Mouse (Mus musculus) myocyte (in vitro differentiated cells): ENCODE results near the gene Hs2st1. TPM values are rescaled to one million over a fixed set of nuclear protein-coding genes. Genes with fewer than 3 reads are reported as not detected.

Experiments used
- H3K27me3 ChIP-seq: one replicate; pipeline ENCODE4 v1.6.1; 2011; ENCODE audit not compliant: control insufficient read depth, insufficient read depth, insufficient read length
- H3K36me3 ChIP-seq: one replicate; pipeline ENCODE4 v1.6.1; 2011; ENCODE audit not compliant: control insufficient read depth, insufficient read depth
- H3K4me2 ChIP-seq: one replicate; pipeline ENCODE4 v1.6.1; 2011; ENCODE audit warnings: low read depth, control low read depth
- H3K4me3 ChIP-seq: one replicate; pipeline ENCODE4 v1.5.1; 2011; ENCODE audit warnings: mild to moderate bottlenecking, control low read depth, moderate library complexity
- H3K79me2 ChIP-seq: one replicate; pipeline ENCODE4 v1.6.1; 2011; ENCODE audit not compliant: control insufficient read depth, insufficient read depth
- H3ac ChIP-seq: one replicate; pipeline ENCODE4 v1.6.1; 2011; ENCODE audit not compliant: control insufficient read depth, insufficient read length
- CEBPB ChIP-seq: IDR thresholded peaks from 2 replicates; pipeline ENCODE4 v1.6.1; 2011; ENCODE audit warnings: mild to moderate bottlenecking, moderate library complexity; ENCODE audit not compliant: poor library complexity, insufficient read depth, severe bottlenecking
- E2F4 ChIP-seq: IDR thresholded peaks from one replicate; pipeline ENCODE4 v1.6.1; 2011; ENCODE audit warnings: mild to moderate bottlenecking, control low read depth, moderate library complexity; ENCODE audit not compliant: insufficient read depth
- MAX ChIP-seq: IDR thresholded peaks from one replicate; pipeline ENCODE4 v1.6.1; 2011; ENCODE audit warnings: low read depth, mild to moderate bottlenecking, control low read depth
- MYOD1 ChIP-seq, 3 experiments: IDR thresholded peaks; one replicate each; pipeline ENCODE4 v1.6.1; 2011; ENCODE audit warnings: control low read depth in 2 of 3, low read depth in 2 of 3, mild to moderate bottlenecking in 2 of 3, moderate library complexity in 1 of 3; ENCODE audit not compliant: insufficient read length in 2 of 3, control insufficient read depth in 1 of 3
- MYOG ChIP-seq, 3 experiments: IDR thresholded peaks; one replicate each; pipeline ENCODE4 v1.6.1; 2011; ENCODE audit warnings: control low read depth in 2 of 3, low read depth in 2 of 3, mild to moderate bottlenecking in 2 of 3; ENCODE audit not compliant: insufficient read length in 2 of 3, control insufficient read depth in 1 of 3, insufficient read depth in 1 of 3
- POLR2A ChIP-seq: IDR thresholded peaks from one replicate; pipeline ENCODE4 v1.6.1; 2011; ENCODE audit warnings: low read depth, mild to moderate bottlenecking, control low read depth, moderate library complexity; ENCODE audit not compliant: insufficient read length
- POLR2AphosphoS2 ChIP-seq: IDR thresholded peaks from one replicate; pipeline ENCODE4 v1.6.1; 2011; ENCODE audit warnings: low read depth, control low read depth; ENCODE audit not compliant: insufficient read length
- REST ChIP-seq: IDR thresholded peaks from one replicate; pipeline ENCODE4 v1.6.1; 2011; ENCODE audit warnings: mild to moderate bottlenecking, control low read depth, moderate library complexity; ENCODE audit not compliant: insufficient read depth, insufficient read length
- SRF ChIP-seq: IDR thresholded peaks from one replicate; pipeline ENCODE4 v1.6.1; 2011; ENCODE audit warnings: low read depth; ENCODE audit not compliant: control insufficient read depth, insufficient read length
- TCF12 ChIP-seq: IDR thresholded peaks from one replicate; pipeline ENCODE4 v1.6.1; 2011; ENCODE audit warnings: mild to moderate bottlenecking, control low read depth; ENCODE audit not compliant: poor library complexity, insufficient read depth, severe bottlenecking
- TCF3 ChIP-seq: IDR thresholded peaks from one replicate; pipeline ENCODE4 v1.6.1; 2011; ENCODE audit warnings: low read depth, control low read depth; ENCODE audit not compliant: insufficient read length
- USF1 ChIP-seq: IDR thresholded peaks from one replicate; pipeline ENCODE4 v1.6.1; 2011; ENCODE audit warnings: low read depth, mild to moderate bottlenecking, control low read depth, moderate library complexity
- polyA plus RNA-seq: library from polyadenylated mRNA; unstranded; fragments of >200 nt; fragmentation: generic; extraction: Trizol; gene quantifications from one replicate; pipeline ENCODE4 v1.2.1, GENCODE M21; 2012; ENCODE audit warnings: missing spikeins

Hs2st1 gene
- polyA plus RNA-seq, 1 experiment: 16.2 TPM

DNA sequence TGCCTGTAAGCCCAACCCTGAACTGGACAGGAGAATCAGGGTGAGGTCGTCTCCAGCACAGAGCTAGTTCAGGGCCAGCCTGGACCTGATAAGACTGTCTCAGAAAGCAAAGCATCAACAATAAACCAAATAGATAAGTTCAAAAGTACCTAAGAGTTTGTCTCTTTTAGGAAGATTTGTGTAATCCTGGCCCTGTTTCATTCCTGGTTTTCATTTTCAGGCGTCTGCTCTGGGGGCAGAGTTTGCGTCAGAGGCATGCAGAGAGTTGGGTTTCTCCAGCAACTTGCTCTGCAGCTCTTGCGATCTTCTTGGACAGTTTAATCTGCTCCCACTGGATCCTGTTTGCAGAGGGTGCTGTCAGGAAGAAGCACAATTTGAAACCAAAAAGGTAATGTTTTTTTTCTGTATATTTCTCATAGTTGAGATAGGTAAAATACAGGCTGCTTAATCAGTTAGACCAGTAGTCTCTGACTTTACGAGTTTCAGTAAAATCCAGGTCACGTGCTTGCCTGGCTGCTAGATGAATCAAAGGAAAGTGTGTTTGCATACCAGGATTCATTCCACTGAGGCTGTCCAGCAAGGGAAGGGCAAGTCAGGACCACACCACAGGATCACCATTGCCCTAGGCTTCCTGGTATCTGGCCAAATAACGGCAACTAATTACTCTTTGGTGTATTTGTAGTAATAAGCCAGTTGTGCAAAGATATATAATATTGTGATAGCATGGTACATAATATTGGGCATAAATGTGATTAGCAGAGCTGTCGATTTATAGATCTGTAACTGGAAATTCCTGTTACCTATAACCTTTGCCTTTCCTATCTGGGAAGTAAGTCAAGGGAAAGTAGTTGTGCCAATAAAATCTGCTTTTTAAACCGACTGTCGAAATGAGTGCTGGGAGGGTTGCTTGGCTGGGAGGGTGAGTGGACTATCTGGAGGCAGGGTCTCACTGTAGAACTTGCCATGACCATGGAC, 7.7 kb upstream of the Hs2st1 start:
- Histone ChIP-seq H3K27me3 (no peaks in the 10 kb centered on the region), H3K4me2 (peak overlapping the region; percentile 36), H3K4me3 (no peak overlapping the region), H3K79me2 (peaks cover 98% of the 10 kb centered on the region), H3K36me3 (peaks cover 49% of the 10 kb centered on the region), H3ac (no peak overlapping the region)
- peak; percentile 78 for TF ChIP-seq USF1
- TF ChIP-seq REST: no peak

DNA sequence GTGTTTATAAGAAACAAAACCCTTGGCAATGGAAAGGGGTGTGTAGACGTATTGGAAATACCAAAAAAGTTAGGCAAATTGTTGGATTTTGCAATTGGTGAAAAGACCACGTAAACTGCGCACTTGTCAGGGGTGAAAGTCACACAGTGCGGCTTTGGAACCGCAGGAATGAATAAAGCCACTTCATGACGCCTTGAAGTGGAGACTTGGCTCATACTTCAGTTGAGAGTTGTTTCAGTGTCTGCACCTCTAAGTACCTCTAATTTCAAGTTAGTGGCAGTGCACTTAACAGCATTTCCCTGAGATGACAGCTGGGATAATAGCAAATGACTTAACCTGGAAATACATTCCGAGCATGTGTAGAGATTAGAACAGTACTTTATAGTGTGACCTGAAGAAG, 4.3 kb upstream of the Hs2st1 start:
- Histone ChIP-seq H3K79me2 (peaks cover 88% of the 10 kb centered on the region), H3K4me3 (no peak overlapping the region), H3K36me3 (peaks cover 39% of the 10 kb centered on the region), H3K4me2 (peak overlapping the region; percentile 1), H3K27me3 (no peaks in the 10 kb centered on the region), H3ac (no peak overlapping the region)
- TF ChIP-seq MAX: no peak
- TF ChIP-seq POLR2AphosphoS2: no peak
- no peak for TF ChIP-seq MYOD1 (IDR thresholded peaks at IDR 0.05; ENCODE audit: control insufficient read depth in 1 of 3, insufficient read length in 2 of 3, low read depth in 2 of 3)
- TF ChIP-seq E2F4: no peak
- no peak for TF ChIP-seq TCF3
- no peak for TF ChIP-seq TCF12
- no peak for TF ChIP-seq REST
- TF ChIP-seq SRF: no peak
- no peak for TF ChIP-seq MYOG (IDR thresholded peaks at IDR 0.05; ENCODE audit: control insufficient read depth in 1 of 3, insufficient read depth in 1 of 3, insufficient read length in 2 of 3, low read depth in 2 of 3)

DNA sequence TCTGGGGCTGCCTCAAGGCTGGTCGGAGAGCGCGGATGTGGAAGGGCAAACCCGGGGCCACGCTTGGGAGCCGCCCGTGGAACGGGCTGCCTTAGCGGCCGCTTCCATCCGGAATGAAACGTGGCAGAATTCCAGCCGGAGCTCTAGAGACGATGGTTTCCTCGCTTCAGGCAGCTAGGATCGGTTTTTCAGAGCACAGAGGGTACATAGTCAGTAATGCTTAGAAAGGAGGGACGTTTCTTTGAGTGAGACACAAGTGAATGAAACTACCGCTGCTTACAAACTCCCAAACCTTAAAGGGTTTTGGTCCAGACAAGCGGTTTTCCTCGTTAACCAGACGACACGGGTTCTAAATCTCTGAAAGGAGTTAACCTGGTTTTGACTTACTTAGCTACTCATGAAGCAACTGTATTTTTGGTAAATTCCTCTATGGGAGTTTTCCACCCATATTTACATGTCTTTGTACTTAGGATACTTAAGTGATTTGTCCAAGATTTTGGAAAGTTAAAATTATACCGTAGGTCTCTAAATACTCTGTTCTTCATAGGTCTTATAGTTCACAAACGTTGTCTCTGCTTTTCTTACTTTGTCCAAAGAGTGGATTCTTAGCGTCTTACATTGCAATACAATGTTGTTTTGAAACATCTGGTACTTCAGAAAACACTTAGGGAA, 971 bp upstream of the Hs2st1 start:
- no peak for TF ChIP-seq REST
- TF ChIP-seq MAX: no peak
- no peak for TF ChIP-seq MYOG (IDR thresholded peaks at IDR 0.05; ENCODE audit: control insufficient read depth in 1 of 3, insufficient read depth in 1 of 3, insufficient read length in 2 of 3, low read depth in 2 of 3)
- TF ChIP-seq POLR2AphosphoS2: no peak
- no peak for TF ChIP-seq E2F4
- TF ChIP-seq USF1: no peak
- TF ChIP-seq CEBPB: no peak
- no peak for TF ChIP-seq TCF12
- TF ChIP-seq POLR2A: no peak
- no peak for TF ChIP-seq TCF3
- TF ChIP-seq SRF: no peak
- TF ChIP-seq MYOD1 (IDR thresholded peaks at IDR 0.05; ENCODE audit: control insufficient read depth in 1 of 3, insufficient read length in 2 of 3, low read depth in 2 of 3): no peak
- peaks cover 90% of the 10 kb centered on the region for H3K79me2 ChIP-seq
- H3K4me3 ChIP-seq: peak overlapping the region; percentile 83
- H3K4me2 ChIP-seq: peak overlapping the region; percentile 83
- peak overlapping the region; percentile 85 for H3ac ChIP-seq
- H3K36me3 ChIP-seq: peaks cover 19% of the 10 kb centered on the region
- no peaks in the 10 kb centered on the region for H3K27me3 ChIP-seq

DNA sequence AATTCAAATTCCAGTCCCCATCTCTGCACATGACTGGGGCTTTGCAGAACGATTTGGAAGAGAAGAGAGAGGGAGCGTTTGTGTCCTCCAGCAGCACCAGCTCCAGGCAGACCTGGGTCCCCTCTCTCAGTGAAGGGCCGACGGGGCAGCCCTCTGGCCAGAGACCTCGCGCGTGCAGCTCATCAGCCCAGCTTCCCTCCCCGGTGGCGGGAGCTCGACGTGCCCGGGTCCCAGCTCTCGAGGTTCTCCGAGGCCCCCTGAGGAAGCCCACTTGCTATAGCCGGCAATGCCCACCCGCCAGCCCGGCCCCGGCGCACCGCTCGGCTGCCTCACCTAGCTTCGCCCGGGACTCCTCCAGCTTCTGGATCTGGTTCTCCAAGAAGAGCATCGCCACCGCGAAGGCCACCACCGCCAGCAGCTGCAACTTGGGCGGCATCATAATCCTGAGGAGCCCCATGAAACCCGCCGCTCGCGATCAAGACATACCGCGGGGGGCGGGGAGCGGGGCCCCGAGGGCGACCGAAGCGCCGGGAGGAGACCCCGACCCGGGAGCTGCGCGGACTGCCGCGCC, 495 bp downstream of the Hs2st1 start:
- TF ChIP-seq SRF: no peak
- no peak for TF ChIP-seq MAX
- no peak for TF ChIP-seq REST
- no peak for TF ChIP-seq TCF3
- no peak for TF ChIP-seq POLR2A
- TF ChIP-seq E2F4: no peak
- TF ChIP-seq MYOG (IDR thresholded peaks at IDR 0.05; ENCODE audit: control insufficient read depth in 1 of 3, insufficient read depth in 1 of 3, insufficient read length in 2 of 3, low read depth in 2 of 3): no peak
- TF ChIP-seq USF1: no peak
- no peak for TF ChIP-seq CEBPB
- TF ChIP-seq MYOD1 (IDR thresholded peaks at IDR 0.05; ENCODE audit: control insufficient read depth in 1 of 3, insufficient read length in 2 of 3, low read depth in 2 of 3): no peak
- no peak for TF ChIP-seq POLR2AphosphoS2
- TF ChIP-seq TCF12: no peak
- no peaks in the 10 kb centered on the region for H3K27me3 ChIP-seq
- H3ac ChIP-seq: peak overlapping the region; percentile 85
- peaks cover 90% of the 10 kb centered on the region for H3K79me2 ChIP-seq
- H3K4me2 ChIP-seq: peak overlapping the region; percentile 90
- H3K36me3 ChIP-seq: peaks cover 19% of the 10 kb centered on the region
- peak overlapping the region; percentile 83 for H3K4me3 ChIP-seq
